Mouse (Mus musculus): ENCODE measurements around the gene Atrnl1. TPM values are rescaled to one million over a fixed set of nuclear protein-coding genes. Genes with fewer than 3 reads are reported as not detected.
"Not testable (repeated sequence)": the region's sequence is repeated elsewhere in the genome, so short reads cannot be mapped to it uniquely, and the experiment has no call there.

Gene Atrnl1
- total RNA-seq, 2 experiments from 2014 or later = 110 to 113 TPM

DNA sequence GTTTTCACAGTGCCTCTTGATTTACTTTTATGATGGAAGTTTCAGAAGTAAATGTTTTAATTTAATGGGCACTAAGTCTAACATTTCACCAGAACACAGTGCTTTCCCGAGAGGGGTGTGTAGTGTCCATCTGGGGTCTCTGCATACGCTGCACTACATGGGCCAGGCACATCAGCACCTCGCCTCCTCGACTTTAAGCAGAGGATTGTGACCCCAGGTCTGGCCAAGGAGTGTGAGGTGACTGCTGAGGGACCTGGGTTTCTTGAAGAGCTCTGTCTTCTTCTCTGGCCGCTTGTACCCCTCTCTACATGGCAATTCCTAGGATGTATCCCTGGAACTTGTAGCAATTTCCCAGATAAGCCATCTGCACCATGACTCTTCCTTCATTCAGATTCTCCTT is 422.4 kb downstream of the Atrnl1 start:
- intact Hi-C loops (cut with DNase I) = no loop called here
- no peak for DNase-seq (ENCODE audit: extremely low spot score in 1 of 2, low spot score in 2 of 2)

DNA sequence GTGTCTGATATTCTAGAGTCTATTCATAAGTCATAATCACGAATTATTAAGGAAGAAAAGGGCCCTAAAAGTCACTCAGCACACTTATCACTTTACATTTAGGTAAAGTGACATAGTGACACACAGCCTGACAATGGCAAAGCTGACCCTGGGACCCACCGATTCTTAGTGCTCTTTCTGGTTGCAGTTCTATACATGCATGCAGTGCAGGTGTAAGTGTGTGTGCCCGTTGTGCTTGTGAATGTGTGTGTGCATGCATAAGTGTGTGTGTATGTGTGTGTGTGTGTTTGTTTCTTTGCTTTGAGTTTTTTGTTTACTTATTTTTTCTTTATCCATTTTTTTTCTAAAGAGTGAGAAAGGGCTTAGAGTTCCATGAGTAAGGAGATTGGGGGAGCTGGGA is 425.3 kb downstream of the Atrnl1 start:
- intact Hi-C loops (cut with DNase I) = no loop called here
- DNase-seq (ENCODE audit: extremely low spot score in 1 of 2, low spot score in 2 of 2) = no peak

DNA sequence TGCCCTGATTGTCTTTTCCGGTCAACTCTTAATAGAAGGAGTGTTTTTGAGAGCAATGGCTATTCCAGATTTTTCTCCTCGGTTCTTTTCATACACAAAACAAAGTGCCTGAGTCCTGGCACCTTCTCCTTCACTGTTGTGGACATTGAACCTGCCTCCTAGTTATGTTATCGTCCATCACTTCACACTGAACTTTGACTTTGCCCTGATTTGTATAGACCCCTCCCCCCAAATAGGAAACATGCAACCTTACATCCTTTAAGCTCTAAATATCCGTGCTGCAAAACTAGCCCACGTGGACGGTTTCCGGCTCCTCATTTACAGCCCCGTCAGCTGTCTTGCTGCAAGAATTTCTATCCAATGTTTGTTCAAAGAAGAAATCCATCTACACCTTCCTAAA is 432.3 kb downstream of the Atrnl1 start:
- intact Hi-C loops (cut with DNase I) = no loop called here
- no peak for DNase-seq (ENCODE audit: extremely low spot score in 1 of 2, low spot score in 2 of 2)

DNA sequence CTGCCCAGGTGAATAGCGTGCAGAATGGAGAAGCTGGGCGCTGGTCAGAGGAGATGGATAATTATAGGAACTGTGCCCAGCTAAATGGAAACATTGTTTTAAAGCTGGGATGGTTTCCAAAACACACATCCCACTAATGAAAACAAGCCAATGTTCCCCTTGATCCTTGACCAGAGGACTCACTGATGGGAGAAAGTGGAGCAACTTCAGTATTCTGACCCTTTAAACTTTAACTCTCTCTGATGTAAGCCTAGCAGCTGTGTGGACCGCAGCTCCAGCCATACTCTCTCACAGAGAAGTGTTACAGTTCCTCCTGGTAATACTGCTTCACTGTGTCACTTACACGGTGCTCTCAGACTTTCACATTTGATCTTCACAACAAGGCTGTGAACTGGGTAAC is 432.7 kb downstream of the Atrnl1 start:
- intact Hi-C loops (cut with DNase I) = no loop called here
- DNase-seq (ENCODE audit: extremely low spot score in 1 of 2, low spot score in 2 of 2) = no peak

DNA sequence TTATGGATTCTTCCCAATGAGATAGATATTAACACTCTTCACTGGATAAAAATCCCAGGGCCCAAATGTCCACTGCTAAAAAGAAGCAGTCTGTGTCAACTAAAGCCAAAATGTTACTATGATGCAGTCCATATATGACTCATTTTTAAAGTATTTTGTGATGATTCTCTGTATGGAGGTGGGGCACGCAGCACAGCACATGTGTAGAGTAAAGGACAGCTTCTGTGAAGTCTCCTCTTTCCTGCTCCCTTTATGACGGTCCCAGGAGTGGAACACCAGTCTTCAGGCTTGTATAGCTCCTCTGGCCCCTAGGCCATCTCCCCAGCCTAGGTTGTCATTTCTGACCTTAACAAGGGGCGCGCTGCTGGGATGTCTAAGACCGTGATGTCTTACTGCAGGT is 434.0 kb downstream of the Atrnl1 start:
- intact Hi-C loops (cut with DNase I) = no loop called here

DNA sequence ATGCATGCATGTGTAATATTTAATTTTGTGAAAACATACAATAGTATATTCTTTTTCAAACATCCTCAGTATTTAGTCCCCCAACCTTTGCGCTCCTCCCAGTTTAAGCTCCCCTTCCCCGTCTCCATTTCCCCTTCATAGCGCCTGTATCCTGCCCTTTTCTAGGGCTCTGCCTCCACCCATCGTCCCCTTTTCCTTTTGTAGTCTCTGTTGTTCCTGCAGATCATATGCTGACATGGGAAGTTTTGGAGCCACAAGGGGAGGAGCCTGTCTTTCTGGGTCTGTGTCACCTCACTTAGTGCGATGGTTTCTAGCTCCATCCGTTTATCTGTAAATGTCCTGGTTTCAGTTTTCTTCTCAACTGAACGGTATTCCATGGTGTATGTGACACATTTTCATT is 435.8 kb downstream of the Atrnl1 start:
- no peak for DNase-seq (ENCODE audit: extremely low spot score in 1 of 2, low spot score in 2 of 2)
- intact Hi-C loops (cut with DNase I) = no loop called here

More for the DNA sequence above, 434.0 kb downstream of the Atrnl1 start:
- no peak for DNase-seq (ENCODE audit: extremely low spot score in 1 of 2, low spot score in 2 of 2)

DNA sequence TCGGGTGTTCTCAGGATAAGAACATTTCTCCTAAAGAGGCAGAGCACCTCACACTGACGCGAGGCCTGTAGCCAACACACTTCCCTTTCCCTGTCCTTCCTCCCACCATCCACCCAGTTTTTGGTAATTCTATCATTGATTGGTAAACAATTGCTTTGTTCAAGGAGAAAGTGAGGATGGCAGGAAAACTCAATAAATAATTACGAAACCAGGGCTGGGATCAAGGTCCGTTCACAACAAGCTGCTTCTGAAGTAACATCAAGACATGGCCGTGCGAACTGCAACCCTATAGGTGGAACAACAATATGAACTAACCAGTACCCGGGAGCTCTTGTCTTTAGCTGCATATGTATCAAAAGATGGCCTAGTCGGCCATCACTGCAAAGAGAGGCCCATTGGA is 439.6 kb downstream of the Atrnl1 start:
- intact Hi-C loops (cut with DNase I); DNase-seq (ENCODE audit: extremely low spot score in 1 of 2, low spot score in 2 of 2): not testable (repeated sequence)

DNA sequence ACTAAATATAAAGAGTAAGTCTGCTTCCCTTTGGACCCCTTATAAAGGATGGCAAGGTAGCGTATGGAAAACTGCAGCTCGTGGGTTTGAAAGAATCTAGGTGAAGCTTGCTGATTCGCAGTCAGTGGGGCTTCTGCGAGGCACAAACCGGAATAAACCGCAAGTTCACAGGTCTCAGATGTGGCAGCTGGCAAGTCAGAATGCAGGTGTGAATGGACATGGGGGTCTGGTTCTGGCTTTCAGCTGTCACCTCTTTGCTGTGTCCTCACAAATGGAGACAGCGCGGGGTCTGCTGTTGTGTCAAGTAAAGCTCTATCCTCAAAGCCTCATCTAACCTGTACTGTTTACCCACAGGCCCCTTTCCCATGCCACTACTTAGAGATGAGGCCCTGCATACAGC is 440.2 kb downstream of the Atrnl1 start:
- DNase-seq (ENCODE audit: extremely low spot score in 1 of 2, low spot score in 2 of 2) = no peak
- intact Hi-C loops (cut with DNase I) = no loop called here

DNA sequence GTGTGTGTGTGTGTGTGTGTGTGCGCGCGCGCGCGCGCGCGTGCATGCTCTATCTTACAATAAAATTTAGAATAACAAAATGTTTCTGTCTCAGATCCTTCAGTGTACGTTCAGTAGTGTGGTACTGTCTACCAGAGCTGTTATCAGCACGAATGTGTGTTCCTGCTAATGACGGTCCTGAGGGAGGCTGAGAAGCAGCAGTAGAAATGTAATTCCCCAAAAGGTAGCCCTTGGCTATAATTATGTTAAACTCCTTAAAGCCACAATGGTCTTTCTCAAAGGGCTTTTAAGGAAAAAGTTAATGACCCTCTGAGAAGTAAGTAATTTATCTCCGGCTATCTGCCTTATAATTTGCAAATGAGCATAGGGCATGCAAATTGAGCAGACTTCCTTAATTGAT is 441.1 kb downstream of the Atrnl1 start:
- no peak for DNase-seq (ENCODE audit: extremely low spot score in 1 of 2, low spot score in 2 of 2)
- intact Hi-C loops (cut with DNase I) = no loop called here

DNA sequence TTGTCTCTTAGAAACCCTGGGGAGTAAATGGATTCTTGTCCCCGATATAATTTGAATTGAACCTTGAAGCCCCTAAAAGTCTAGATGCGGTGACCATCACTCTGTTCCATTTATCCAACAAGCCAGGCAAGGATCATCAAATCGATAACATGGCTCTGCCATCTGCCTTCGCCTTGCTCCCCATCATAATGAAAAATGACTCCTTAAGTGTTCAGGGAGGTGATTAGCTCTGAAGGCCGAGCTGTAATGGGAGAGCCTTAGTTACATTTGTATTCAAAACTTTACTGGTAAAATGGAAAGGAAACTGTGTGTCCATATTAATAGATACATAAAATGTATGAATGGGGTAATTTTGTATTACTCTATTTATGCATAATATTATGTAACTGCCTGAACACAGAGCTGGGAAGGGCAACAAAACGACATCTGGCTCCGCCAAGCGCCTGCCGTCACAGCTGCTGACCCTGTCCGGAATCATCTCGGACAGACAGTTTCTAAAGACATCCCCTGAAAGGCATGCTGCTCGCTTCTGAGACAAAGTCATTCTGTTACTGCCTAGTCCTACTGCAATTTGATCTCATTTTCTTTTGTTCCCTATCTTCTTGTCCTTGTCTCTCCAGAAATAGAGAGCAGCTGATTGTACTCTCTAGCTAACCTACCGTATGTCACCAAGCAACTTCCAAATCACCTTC is 441.8 kb downstream of the Atrnl1 start:
- intact Hi-C loops (cut with DNase I) = no loop called here
- no peak for DNase-seq (ENCODE audit: extremely low spot score in 1 of 2, low spot score in 2 of 2)

DNA sequence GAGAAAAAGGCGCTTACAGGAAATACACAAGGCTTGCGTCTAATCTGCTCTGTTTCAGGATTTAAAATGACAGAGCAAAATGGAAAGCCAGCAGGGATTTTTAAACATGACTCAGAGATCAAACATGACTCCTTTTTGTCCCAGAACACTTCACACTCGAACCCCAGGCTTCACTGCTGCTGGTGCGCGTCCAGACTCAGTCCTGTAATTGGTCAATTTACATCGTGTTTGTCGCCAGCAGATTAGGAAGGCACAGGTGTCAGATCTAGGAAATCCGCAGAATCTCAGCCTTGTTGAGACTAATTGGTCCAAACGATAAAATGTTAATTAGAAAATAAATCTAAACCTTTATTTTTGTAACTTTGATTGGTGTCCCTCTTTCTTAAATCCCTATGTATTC is 448.9 kb downstream of the Atrnl1 start:
- intact Hi-C loops (cut with DNase I) = no loop called here
- DNase-seq (ENCODE audit: extremely low spot score in 1 of 2, low spot score in 2 of 2) = no peak

DNA sequence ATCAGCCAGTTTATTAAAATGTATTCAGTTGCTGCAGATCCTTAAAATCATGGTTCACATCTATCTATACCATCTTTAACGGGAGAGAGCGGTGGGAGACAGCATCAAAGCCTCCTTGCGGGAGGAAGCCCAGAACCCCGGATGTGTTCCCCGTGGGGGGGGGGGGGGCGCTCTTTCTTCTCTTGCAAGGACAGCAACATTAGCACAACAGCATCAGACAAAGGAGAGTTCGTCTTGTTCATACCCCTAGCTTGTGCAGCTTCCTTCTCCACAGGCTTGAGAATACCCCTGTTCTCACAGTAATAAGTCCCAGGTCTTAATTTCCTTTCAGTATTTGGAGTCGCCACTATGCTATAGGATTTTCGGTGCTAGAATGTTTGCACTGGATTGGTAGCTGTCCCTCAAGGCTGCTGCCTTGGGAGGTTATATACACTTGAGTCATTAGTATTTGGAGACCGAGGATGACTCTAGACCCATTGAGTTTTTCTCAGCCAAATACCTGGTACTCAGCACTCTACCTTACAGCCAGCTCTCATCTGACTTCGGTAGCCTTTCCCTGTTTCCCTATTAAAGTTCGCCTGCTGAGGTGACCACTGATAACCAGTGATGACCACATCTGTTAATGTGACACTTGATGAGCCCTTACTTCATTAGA is 449.5 kb downstream of the Atrnl1 start:
- intact Hi-C loops (cut with DNase I) = no loop called here
- no peak for DNase-seq (ENCODE audit: extremely low spot score in 1 of 2, low spot score in 2 of 2)

DNA sequence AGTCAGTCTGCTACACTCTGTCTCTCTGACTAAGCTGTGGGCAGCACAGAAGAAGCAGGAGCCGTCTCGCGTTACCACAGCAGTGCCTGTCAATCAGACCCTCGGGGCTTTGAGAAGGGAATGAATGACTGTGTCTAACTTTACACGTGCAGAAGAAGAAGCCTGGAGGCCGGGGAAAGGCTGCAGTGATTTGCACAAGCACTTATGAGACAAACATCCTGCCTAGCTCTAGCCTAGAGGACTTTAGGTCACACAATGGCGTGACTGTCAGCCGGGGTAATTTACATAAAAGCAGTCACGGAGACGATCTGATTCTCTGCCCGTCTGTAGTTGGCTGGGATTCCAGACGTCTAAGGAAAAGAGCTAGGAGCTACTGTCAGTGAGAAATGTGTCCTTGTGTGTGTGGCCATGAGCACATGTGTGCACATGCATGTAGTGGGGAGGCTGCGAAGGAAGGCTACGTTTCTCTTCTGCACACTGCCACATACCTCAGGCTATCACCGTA is 450.1 kb downstream of the Atrnl1 start:
- DNase-seq (ENCODE audit: extremely low spot score in 1 of 2, low spot score in 2 of 2) = no peak

DNA sequence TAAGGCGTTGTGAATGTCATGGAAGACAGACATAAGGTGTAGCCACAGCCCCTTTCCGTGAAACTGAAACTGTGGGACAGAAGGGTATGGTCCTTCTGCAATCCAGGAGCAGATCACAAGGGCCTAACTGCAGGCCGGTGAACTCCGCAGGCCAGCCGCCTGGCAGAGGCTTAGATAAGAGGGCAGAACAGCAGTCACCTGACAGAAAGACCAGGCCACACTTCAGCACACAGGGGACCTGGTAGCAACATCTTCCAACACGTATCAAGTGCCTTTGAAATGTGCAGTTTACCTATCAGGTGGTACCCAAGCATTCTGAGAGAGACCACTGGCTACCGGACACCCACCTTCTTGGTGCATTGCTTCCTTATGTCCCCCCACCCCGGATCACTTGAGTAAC is 451.1 kb downstream of the Atrnl1 start:
- intact Hi-C loops (cut with DNase I) = no loop called here
- DNase-seq (ENCODE audit: extremely low spot score in 1 of 2, low spot score in 2 of 2) = no peak

More for the DNA sequence above, 450.1 kb downstream of the Atrnl1 start:
- intact Hi-C loops (cut with DNase I) = no loop called here

DNA sequence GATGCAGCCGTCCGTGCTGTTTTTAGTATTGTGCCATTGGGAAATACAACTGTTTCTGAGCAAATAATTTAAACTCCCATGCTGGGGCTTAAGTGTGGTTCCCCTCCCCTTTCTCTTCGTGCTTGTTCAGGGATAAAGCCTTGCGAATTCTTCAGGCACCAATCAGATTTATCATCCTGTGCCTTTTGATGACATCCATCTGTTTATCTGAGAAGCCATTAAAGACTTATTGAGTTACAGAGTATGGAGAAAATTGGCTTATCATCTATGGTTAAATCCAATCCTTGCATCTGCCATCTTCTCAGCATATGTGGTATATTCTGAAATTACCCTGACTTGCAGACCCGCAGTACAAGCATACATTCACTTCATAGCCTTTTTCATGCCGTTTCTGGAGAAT is 452.7 kb downstream of the Atrnl1 start:
- DNase-seq (ENCODE audit: extremely low spot score in 1 of 2, low spot score in 2 of 2) = no peak

DNA sequence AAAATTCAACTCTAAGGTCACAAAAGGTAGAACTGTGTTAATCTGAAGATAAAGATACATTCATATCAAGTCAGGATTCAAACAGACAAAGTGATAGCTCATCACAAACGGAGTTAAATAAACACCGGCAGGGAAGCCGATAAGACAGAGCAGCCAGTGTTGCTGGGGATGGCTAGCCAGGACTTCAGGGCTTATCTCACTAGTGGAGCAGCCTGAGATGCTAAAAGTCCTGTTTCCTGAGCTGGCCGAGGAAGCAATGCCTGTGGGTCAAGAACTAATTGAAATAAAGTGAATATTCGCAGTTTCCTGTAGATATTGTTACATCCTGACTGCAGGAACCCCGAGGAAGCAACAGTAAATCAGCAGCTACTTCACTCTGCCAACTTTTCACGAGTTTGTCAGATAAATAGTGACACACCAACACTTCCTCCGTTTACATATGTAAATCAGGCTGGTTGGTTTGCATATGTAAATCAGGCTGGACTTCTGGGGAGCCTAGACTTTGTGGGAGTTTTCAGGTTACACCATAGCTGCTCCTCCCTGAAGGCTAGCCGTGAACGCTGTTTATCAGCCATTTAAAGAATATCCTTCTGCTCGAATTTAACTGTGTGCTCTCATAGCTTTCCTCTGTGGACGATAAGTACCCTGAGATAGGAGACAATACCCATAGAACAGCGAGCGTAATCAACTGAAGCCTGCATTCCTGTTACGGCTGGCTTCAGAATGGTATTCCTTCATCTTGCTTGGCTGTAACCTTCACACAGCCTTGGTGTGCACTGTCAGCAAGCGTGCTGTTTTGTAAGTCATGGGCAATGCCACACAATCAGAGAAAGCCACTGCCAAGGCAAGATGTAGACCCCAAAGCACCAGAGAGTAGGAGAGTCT is 453.5 kb downstream of the Atrnl1 start:
- intact Hi-C loops (cut with DNase I) = no loop called here
- no peak for DNase-seq (ENCODE audit: extremely low spot score in 1 of 2, low spot score in 2 of 2)

More for the DNA sequence above, 452.7 kb downstream of the Atrnl1 start:
- intact Hi-C loops (cut with DNase I) = no loop called here

DNA sequence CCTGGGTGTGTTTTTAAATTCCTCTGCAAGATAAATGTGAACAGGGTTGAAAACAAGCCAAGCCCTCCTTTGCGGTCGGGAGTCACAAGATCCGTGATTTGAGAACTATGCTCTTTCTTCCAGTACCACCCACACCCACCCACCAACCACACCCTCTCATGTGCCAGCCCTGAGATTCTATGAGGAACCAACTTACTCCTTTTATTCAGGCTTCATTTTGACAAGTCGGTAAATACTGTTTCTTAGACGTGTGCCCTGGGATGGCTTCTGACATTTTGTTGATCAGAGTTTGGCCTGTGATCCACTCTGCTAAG is 454.1 kb downstream of the Atrnl1 start:
- intact Hi-C loops (cut with DNase I) = no loop called here
- no peak for DNase-seq (ENCODE audit: extremely low spot score in 1 of 2, low spot score in 2 of 2)

DNA sequence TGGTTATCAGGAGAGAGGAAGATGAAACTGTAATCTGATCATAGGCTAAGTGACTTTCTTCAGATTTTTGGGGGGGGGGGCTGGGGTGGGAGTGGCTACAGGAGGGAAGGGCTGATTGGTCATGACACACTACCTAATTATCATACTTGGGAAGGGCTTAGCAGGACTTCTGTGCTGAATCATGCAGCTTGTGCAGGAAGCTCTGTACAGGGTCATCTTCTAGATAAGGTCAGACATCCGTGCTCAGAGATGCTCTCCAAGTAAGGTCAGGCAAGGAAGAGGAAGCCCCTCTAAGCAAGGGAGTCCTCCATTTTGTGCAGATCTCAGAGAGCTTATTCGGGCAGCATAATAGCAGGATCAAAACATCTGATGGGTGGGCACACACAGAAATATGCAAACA is 454.7 kb downstream of the Atrnl1 start:
- no peak for DNase-seq (ENCODE audit: extremely low spot score in 1 of 2, low spot score in 2 of 2)

DNA sequence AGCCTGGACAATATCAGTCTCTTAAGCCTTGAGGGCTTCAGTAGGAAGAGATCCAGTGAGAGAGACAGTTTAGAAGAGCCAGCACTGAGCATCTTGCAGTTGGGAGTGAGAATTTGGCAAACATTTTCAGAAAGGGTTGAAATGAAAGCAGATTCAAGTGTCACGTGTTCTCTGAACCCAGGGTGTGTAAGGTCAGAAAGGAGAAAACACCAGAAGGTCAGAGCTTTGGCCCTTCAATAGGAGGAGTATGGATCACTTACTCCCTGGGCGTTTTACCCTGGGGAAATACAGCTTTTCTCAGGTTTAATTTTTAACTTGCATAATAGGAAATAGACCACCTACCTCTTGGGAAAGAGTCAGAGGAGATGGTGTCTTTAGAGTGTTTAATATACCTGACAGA is 457.3 kb downstream of the Atrnl1 start:
- intact Hi-C loops (cut with DNase I) = no loop called here
- no peak for DNase-seq (ENCODE audit: extremely low spot score in 1 of 2, low spot score in 2 of 2)

More for the DNA sequence above, 454.7 kb downstream of the Atrnl1 start:
- intact Hi-C loops (cut with DNase I) = no loop called here

DNA sequence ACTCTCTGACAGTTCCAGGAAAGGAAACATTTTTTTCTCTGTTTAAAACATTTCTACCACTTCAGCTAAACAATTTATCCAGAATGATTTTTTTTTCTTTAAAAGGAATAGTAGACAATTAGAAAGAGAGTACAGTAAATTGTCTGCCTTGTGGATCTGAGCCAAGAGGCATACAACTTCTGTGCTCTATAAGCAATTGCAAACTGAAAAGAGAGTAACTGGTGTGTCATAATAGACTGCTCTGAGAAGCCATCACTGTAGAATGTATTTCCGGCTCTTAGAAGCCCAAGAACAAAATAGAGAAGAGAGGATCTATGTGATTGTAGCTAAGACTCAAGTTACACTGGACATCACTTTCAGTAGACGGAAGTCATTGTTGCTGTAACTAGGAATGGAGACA is 458.1 kb downstream of the Atrnl1 start:
- DNase-seq (ENCODE audit: extremely low spot score in 1 of 2, low spot score in 2 of 2) = no peak
- intact Hi-C loops (cut with DNase I) = no loop called here
